Mouse (Mus musculus): ENCODE results near the gene Ctdsp2.

- no peak for TF ChIP-seq CTCF (IDR thresholded peaks at IDR 0.05; ENCODE audit: extremely low read depth, insufficient read depth, low read length)
- TF ChIP-seq POLR2A (IDR thresholded peaks at IDR 0.05; ENCODE audit: extremely low read depth, insufficient read depth, low read length), result no peak
Observed at GRCm38 (mm10) chr10:127001297-127001696, 22.8 kb downstream of the Ctdsp2 start.
